Mouse (Mus musculus) retina, postnatal 7 days (tissue): ENCODE results near the gene Taf8.

Experiments used
- DNase-seq: peaks from one replicate; pipeline ENCODE4 v3.0.0-alpha.2; 2012; ENCODE audit warnings: low read depth, low spot score

The Taf8 gene

GRCm38 (mm10) chr17:47484993-47485392, 17.1 kb downstream of the Taf8 start:
- DNase-seq, result no peak

DNA sequence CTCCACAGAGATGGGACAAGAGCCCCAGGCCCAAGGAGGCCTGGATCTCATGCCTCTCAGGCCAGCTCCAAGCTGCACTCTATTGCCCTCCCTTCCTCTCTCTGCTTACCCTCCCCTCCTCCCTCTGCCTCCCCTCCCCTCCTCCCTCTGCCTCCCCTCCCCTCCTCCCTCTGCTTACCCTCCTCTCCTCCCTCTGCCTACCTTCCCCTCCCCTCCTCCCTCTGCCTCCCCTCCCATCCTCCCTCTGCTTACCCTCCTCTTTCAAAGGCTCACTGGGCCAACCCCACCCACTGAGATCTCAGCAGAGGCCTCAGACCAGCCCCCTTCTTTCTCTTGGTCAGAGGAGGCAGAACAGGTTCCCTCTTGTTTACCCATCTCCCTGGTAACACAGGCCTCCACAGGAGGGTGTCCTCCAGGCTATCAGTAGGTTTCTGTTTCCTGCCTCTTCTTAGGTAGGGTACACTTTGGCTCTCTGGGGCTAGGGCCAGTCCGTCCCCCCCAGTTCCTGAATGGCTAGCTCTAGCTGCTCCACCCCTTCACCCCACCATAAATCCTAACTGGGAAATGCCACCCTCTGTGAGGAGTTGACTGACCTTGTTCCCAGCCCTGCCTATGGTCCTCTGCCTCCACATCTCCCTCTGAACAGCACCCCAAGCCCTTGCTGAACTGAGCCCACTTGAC, 17.7 kb downstream of the Taf8 start:
- no peak for DNase-seq

DNA sequence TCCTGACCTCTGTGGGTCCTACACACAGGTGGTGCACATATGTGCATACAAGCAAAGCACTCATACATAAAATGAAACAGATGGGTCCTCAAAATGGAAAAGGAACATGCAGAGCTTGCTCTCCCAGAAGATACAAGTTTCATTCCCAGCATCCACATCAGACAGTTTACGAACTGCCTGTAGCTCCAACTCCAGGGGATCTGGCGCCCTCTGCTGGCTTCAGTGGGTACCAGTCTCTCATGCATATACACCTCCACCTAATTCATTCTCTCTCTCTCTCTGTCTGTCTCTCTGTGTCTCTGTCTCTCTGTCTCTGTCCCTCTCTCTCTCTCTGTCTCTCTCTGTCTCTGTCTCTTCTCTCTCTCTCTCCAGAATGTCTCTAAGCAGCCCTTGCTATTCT, 19.7 kb downstream of the Taf8 start:
- DNase-seq, result peak; percentile 48

DNA sequence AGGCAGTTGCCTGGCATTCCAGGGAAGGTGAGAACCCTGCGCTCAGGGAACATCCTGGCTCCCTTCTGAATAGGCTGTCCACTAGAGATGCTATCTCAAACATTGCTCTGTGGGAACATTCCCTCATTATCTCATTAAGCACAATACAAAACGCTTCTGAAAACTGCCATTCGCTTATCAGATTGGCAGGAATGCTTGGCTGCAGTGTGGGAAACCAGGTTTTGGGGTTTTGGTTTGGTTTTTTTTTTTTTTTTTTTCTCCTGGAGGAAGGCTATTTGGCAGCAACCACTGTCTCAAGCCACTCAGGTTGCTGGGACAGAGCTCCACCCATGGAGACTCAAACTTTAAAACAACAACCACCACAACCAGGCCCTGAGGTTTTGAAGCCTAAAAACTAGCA, 22.2 kb downstream of the Taf8 start:
- no peak for DNase-seq

DNA sequence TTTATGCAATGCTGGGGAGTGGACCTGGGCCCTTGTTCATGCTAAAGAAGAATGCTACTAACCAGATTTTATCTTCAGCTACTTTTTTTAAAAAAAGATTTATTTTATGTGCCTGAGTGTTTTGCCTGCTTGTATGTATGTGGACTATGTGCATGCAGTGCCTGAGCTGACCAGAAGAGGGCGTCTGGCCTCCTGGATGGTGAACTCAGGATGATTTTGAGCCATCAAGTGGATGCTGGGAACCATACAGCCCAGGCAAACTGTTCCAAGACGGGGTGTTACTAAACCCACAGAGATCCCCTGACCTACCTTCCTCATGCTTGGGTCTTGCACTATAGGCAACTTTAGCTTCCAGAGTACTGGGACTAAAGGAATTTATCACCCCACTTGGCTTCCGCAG, 26.4 kb downstream of the Taf8 start:
- DNase-seq, result no peak

DNA sequence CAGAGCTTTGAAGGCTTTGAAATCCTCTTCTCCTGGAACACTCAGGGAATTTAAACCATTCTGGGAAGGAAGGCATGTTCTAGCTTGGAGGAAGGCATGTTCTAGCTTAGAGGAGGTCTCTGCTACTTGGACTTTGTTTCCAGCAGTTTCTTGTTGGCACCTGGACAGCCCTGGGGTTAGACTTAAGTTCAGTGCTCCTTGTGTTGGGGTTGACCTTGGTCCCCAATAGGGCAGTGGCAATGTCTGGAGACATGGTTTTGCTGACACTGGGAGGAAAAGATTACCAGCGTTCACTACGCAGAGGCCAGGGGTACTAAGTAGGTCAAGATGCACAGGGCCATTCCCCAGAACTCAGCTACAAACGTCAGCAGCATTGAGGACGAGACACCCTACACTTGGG, 26.9 kb downstream of the Taf8 start:
- no peak for DNase-seq

GRCm38 (mm10) chr17:47474250-47474649, 27.8 kb downstream of the Taf8 start:
- DNase-seq, result no peak

DNA sequence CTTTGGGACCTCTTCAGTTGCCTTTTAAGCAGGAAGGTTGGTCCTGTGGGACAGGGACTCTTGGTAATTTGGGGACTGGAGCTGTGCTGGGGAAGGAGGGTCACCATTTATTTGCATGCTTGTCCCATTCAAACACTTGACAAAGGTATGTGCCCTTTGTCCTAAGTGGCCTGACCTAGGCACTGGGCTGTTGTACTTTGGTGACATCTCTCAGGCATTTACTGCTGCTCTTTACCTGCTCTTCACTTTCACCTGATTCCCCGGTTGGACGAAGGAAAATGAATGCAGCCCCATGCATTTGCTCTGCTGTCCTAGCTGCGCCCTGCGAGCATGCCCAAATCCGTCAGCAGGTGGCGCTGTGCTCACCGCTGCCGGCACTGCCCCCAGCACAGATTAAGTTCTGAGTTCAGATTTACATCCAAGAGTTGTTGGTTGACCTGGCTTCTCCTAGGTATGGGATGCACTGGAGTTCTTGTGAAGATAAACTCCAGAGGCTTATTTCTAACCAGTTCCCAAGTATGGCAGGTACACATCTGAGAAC, 28.6 kb downstream of the Taf8 start:
- no peak for DNase-seq

DNA sequence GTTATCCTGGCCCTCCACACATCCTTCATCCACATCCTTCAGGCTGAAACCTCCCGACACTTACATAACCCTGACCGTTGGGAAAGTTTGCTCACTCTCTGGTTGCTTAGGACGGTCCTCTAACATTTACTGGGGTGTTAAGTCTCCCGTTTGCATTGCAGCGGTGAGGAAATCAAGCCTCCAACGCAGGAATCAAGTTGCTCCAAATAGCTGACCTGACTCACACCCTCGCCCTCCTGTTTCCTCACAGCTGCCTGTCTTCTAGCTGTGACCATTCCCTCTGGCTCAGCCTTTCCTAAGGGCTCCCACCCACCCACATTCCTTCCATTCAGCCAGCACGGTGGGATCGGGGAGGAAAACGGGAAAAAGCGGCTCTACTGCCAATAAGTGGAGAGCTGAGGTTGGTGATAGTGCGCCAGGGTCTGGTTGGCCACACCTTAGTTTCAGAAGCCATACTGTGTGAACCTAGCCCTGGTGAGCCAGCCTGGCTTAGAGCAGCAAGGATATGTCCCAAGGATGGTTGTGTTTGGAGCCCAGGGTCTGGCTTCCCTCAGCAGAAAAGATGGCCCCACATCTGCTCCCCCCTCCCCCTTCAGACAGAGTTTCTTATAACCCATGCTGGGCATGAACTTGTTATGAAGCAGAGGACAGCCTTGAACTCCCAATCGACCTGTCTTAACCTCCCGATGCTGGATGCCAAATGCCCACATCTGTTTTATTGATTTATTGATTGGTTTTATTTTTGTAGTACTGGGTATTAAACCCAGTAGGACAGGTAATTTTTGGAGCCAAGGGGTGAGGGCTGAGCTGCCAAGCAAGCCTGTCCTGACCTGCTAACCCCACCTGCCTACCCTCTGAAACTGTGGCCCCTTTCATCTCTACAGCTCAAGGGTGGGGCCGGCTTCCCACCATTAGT, 29.4 kb downstream of the Taf8 start:
- no peak for DNase-seq

DNA sequence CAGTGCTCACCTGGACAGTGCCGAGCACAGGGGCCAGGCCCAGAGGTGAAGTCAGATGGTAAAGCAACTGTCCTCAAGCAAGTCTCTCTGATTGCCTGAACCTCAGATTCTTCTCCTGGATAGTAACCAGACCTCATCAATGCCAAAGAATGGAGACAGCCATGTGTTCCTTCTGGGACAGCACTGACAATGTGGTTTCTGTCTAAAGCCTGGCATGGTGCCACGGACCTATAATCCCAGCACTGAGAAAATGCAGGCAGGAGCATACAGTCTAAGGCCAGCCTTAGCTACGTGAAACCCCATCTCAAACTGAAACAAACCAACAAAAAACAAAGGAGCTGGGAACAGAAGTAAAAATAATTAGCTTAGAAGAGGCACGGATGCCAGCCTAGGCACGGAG, 31.4 kb downstream of the Taf8 start:
- no peak for DNase-seq

DNA sequence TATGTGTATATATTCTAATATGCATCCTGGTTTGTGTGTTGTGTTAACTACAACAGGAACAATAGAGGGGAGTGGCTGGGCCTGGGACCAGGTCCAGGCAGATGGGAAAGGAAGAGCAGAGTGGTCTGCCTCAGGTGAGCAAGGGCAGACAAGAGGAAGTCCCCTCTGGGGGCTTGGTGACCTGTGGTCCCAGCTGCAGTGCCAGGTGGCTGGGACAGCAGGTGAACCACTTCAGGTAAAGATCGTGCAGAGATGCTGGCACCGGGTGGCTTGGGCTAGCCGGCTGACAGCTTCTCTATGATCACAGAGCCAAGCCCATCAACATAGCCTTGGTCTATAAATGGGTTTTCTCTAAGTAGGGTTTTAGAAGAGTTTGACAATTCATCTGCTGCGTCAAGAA, 32.0 kb downstream of the Taf8 start:
- no peak for DNase-seq

DNA sequence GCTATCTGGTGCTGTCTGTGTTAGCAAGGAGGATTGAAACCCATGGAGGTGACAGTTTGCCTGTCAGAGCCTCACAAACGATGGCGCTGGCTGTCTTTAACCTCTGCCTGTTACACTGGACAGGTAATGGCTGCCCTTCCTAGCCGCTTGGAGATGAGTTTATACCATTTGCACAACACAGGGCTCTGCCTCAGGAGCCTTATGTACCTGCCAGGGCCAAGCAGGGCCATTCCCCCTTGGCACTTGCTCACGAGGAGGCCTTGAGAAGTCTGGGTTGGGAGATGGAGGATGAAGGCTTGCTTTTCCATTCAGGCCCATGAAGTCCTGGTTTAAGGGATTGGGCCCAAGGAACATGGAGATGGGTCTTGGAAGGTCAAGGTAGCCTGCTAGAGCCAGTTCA, 32.5 kb downstream of the Taf8 start:
- DNase-seq, result no peak

DNA sequence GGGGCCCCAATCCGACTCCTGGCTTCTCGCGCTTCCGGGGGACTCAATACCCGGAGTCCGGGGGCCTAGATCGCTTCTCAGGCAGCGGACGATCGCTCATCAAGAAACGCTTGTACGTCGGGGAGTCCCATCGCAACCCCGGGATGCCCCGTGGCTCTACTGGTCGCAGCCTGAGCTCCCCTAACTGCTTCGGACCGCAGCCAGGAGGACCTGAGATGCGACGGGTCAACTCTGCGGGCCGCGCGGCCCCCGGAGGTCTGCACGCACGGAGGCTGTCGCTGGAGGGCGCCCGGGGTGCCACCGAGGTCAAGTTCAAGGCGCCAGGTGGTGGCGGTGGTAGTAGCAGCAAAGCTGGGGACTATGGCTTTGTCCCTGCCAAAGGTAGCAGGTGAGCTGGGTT, 33.6 kb downstream of the Taf8 start:
- no peak for DNase-seq

DNA sequence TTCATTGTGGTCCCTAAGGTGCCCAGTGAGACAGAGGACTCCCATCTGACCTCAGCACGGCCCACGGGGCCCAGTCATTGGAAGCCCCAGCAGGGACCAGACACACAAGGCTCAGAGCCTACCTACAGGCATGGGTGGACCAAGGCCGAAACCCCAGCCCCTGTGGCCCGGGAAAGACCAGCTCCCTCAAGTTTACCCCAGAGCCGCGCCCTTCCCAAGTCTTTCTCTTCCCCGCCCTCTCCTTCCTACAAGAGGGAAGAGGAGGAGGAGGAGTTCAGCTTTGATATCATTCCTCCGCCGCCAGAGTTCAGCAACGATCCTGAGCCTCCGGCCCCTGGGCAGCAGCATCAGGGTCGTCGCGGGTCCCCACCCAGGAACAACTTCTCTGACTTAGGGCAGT, 34.0 kb downstream of the Taf8 start:
- DNase-seq, result no peak

GRCm38 (mm10) chr17:47467659-47468058, 34.4 kb downstream of the Taf8 start:
- no peak for DNase-seq

- DNase-seq, result no peak
Measured at GRCm38 (mm10) chr17:47466284-47466683, 35.8 kb downstream of the Taf8 start.

DNA sequence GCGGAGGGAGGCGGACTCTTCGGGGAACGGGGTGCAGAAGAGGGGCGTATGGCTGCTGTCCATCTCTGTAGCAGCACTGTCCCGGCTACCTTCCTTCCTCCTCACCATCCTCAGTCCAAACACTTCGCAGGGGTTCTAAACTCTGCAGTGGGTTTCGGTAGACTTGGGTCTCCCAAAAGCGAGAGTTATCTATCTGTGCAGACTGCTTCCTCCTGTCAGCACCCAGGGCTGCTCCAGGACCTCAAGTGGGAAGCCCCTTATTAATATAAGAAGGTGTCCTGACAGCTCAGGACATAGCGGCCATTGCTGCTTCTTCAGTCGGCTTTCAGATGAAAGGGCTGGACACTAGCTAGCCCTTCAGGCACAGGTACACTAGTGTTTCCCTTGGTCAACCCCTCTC, 37.1 kb downstream of the Taf8 start:
- no peak for DNase-seq

- no peak for DNase-seq
Measured at GRCm38 (mm10) chr17:47464248-47464965, 37.7 kb downstream of the Taf8 start.

DNA sequence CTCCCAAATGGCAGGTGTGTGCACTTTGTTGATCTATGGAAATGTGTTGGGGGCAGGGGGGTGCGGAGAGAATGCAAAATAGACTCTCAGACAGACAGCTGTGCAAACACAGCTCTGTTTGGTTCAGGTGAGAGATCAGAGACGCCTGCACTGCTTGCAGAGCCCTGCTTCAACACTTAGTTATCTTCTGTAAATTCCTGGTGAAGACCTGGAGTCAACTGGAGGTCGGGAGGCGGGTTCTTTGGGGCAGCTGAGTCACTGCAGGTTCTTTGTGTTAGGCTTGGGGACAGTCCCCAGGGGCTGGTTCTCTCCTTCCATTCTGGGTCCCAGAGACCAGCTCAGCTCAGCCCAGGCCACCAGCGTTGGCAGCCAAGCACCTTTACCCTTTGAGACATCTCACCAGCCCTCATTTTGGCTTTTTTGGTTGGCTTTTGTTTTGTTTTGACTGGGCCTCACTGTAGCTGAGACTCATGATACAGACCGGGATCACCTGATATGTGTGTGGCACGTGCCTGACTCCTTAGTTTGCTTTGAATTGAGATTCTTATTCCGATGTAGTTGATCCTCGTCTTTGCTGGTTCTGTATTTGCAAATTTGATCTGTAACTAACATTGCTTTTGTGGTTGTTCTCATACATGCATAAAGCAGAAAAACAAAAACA, 39.2 kb downstream of the Taf8 start:
- DNase-seq, result no peak

GRCm38 (mm10) chr17:47462209-47462608, 39.9 kb downstream of the Taf8 start:
- DNase-seq, result no peak

- no peak for DNase-seq
Measured at GRCm38 (mm10) chr17:47461688-47462087, 40.4 kb downstream of the Taf8 start.
